Mouse (Mus musculus) CD4-positive helper T cell, adult 2 months (primary cell): ENCODE results near the gene Wdr89.

Experiments used
- DNase-seq: peaks from one replicate; pipeline ENCODE4 v3.0.0-alpha.2; 2012; ENCODE audit warnings: low read depth, missing footprints, low spot score

The Wdr89 gene

DNA sequence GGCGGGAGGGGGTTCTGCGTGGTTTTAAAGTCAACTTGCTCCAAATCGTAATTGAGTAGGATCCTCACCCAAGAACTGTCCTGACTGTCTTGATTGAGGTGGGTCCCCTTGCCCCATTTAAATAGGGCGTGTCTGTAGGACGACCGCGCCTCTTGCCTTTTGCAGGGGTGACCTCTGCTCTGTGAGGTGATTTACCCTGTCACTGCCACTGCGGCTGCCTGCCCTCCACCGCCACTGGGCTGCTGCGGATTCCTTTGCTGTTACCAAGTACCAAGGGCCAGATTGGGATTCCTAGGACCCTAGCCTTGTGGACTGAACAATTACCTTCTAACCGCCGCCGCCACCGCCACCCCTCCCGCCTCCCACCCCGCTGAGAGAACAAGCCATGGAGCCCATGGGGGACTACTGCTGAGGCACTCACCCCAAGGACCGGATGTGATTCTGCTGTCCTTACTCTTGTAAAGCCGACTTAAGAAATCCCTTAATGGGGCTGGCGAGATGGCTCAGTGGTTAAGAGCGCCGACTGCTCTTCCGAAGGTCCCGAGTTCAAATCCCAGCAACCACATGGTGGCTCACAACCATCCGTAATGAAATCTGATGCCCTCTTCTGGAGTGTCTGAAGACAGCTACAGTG lies 53.1 kb downstream of the Wdr89 start:
- DNase-seq = no peak

DNA sequence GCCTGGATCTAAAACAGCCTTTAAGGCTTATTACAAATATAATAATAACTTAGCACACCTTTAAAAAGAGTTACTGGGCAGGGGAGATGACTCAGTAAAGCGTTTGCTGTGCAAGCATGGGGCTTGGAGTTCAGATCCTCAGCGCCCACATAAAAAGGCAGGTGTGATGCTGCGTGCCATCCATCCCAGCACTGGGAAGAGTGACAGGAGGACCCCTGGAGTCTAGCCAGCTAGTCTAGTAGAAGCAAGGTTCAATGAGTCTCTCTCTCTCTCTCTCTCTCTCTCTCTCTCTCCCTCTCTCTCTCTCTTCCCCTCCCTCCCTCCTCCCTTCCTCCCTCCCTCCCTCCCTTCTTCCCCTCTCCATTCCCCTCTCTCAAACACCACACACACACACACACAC lies 53.8 kb downstream of the Wdr89 start:
- no peak for DNase-seq

DNA sequence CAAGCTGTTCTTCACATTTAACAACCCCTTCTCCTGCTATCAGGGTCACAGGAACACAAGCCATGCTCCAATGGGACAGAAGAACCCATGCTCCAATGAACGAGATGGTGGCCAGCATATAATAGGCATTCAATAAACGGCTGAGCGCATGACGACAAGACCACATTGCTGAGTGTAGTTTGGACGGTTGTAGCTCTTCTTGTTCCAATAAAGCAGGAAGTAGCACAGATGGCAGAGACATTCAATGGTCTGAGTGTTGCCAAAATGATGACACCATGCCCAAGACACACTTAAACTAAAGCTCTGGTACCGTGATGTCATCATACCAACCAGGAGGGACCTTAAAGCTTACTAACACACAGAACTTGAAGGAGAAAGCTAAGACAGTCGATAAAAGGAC lies 56.6 kb downstream of the Wdr89 start:
- no peak for DNase-seq

DNA sequence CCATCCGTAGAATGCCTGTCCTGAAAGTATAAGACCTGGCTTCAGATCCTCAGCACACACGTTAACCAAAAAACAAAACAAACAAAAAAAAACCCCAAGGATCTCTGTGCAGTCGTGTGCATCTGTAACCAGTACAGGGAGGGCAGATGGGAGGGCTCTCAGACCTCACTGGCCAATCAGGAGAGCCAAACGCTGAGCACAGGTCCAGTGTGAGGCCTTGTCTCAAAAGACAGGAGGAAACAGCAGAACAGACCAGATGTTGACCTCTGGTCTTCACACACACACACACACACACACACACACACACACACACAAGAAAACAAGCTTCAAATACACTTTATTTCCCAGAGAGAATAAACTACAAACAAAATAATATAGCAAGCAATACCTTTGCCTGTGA lies 69.8 kb downstream of the Wdr89 start:
- DNase-seq = no peak

DNA sequence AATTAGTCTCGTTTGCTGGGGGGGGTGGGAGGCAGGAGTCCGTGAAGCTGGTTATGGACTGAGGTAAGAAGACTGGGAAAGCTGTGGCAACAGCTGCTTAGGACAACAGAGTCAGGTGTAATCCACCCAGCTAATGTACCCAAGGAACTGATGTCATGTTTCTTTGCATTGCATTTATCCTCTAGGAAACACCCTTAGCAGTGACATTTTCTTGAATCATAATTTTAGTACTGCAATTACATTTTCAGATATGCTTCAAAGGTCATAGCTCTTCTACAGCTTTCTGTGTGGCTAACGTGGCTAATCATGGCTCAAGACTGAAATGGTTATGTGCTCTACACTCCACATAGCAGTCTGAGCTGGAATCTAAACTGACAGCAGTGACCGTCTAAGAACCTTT lies 70.3 kb downstream of the Wdr89 start:
- no peak for DNase-seq

DNA sequence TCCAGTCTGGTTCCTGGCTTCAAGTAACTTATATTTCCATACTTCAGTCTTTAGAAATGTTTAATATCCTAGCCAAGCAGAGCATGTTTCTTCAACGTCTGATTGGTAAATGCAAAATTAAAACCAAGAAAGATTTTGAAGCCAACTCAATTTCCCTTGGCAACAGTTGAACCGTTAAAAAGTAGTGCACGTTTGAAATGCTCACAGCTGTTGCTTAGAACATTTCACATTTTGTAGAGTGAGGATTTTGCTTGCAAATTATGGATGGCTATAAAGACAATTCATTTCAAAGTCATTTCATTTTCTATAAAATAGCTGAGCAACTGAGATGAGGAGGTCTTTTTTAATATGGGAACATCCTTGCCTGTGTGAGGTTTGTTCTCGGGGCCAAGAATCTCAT lies 71.6 kb downstream of the Wdr89 start:
- DNase-seq = no peak

DNA sequence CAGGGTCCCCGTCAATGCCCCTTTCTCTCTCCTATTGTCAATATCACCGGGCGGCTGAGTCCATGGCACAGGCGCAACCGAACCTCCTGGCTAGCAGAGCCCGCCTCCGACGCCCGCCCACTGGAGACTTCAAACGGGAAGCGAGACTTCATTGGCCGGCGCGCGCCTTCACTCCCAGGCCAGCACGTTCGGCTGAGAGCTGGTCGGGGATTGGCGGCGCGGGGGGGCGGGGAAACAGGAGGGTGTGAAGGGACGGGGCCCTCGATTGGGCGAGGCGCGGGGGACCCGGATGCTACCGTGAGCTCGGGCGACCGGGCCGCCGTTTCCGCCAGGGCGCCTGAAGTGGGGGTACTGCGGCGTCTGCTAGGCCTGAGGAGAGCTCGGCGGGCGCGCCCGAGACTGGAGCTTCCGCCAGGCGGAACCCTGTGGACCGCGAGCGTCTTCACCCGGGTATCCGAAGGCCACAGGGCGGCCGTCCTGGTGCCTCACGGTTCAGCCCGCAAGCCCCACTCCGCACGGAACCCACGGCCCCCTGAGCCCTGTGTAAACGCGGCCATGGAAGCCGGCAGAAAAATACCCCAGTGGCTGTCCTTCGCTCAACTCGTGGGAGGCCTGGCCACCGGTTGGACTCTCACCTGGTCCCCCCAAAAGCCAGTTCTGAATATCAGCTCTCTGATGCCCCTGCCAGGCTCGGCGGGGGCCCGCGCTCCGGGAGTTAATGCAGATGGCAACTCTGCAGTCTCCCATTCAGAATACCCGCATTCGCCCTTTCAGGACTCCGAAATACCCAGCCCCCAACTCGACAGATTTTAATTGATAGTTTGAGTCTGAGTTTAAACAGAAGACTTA lies 73.0 kb downstream of the Wdr89 start, which contains the start of gene Ppp2r5e:
Gene Ppp2r5e (minus strand): TSS at position 92 of the 849 bp plus-strand sequence.
- DNase-seq = peak; percentile 99

DNA sequence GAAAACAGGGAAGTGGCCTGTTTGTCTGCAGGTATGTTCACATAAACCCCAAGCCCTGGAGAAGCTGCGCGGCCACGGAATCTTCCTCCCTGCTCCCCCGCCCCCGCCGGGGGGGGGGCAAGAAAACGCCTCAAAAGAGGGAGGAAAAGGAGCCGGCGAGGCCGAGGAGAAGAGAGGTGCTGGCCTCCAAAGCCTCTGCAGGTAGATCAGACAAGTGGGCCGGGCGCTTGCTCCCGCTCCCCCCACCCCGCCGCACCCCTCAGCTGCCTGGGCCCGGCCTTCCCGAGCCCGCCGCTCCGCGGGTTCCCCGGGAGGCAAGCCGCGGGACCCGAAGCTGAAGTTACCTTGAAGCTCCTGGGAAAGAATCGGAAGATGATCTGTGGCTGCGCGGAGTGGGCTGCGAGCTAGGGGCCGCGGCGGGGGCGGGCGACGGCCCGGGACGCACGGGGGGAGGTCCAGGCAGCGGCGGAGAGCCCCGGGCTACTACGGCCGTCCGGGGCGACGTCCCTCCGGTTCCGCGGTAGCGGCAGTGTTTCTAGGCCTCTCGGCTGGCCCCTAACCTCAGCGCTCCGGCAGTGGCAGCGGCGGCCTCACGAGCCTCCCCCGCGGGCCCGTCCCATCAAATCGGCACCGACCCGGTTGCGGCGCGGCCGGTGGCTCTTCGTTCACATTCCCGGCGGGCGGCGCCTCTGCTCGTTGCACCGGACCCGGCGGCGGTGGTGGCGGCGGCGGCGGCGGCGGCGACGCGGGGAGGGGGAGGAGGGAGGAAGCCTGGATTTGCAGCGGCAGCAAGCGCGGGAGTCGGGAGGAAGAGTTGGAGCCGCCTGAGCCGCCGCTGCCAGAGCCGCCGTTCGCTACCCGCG lies 73.8 kb downstream of the Wdr89 start:
- DNase-seq = no peak

DNA sequence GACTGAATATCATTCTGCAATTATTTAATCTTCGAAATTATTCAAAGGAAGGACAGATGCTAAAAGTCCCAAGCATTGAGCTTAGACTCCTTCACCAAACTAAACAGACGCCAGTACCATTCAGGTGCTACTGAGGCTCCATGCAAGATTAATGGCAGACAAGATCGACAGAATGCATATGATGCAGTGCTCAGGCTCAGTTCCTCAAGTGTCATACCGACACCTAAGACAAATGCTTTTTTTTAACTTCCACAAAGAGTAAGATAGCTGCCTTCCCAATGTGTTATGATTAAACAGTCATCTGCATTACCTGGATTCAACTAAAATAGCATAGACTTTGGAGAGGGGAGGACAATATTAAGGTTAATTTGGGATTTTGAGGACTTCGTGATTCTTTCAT lies 74.9 kb downstream of the Wdr89 start:
- DNase-seq = no peak

DNA sequence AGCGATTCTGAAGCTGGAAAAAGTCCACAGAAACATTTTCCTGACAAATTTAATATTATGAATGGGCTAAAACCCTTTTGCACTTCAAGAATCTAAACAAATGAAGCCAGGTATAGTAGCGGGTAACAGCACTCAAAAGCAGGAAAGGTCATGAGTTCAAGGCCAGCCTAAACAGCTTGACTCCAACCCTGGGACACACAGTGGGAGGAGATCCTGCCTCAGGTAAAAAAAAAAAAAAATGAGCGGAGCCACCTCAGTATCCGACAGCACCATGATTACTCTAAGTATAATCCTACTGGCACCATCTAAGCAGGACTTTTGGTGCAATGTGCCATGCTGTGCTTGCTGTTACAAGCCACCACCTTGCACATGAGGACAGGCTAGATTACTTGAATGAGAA lies 75.5 kb downstream of the Wdr89 start:
- DNase-seq = no peak

DNA sequence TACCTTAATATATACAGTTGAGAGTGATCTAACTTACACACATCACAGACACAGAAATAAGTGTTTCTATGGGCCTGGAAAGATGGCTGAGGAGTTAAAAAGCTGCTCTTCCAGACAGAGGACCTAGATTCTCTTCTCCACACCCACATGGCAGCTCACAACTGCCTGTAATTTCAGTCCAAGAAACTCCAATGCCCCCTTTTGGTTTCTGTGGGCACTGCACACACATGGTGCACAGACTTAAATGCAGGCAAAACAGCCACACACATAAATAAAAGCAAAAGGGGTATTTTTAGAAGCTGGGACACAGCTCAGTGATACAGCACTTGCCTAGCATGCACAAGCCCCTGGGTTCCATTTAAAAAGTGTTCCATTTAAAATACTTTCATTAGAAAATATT lies 81.8 kb downstream of the Wdr89 start:
- no peak for DNase-seq

DNA sequence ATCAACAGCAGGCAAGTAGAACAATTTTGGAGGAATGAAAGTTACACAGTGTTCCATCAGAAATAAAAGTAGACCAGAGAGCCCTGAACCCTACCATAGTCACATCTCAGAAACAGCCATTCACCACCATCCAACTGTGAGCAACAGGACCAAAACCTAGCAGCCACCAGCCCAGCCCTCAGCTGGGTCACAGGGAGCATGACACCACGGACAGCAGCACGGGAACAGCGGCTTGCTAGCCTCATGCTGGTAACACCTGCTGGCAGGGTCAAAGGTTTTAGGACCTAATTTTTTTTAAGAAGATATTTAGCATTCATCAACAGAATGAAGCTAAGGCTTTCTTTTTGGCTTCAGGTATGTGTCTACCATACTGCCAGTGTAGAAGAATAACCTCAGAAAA lies 85.6 kb downstream of the Wdr89 start:
- DNase-seq = no peak
